Mouse (Mus musculus): ENCODE measurements at regions not wholly inside any gene's neighbourhood (a gene's known extent, or its start where the extent isn't known, plus 50 kb on each side); places are given as distances from the start of the nearest gene placed in this dataset.

GRCm38 (mm10) chr9:8769996-8770395 is 129.6 kb upstream of the Pgr start:
- TF ChIP-seq POLR2A (IDR thresholded peaks at IDR 0.05; ENCODE audit: low read depth, low read length): no peak
- no peak for TF ChIP-seq CTCF (conservative IDR thresholded peaks at IDR 0.05; ENCODE audit: insufficient read depth, insufficient read length, low read depth, low read length)

Measured in kidney, adult 2 months (tissue).